Mouse (Mus musculus) cerebellum, adult 2 months (tissue): Measurements from ENCODE around the gene Adgrd1. TPM values are rescaled to one million over a fixed set of nuclear protein-coding genes. Genes with fewer than 3 reads are reported as not detected.

ENCODE experiments used
- DNase-seq, 2 experiments: peaks; one replicate each; pipeline ENCODE4 v3.0.0; 2021
- H3K27ac ChIP-seq: fragments of 200-500 bp; 2 replicates; pipeline ENCODE4 v1.5.1; 2012; ENCODE audit warnings: low read length, control low read depth, inconsistent platforms; ENCODE audit not compliant: insufficient read depth
- H3K27me3 ChIP-seq: fragments of 200-500 bp; 2 replicates; pipeline ENCODE4 v1.6.1; 2012; ENCODE audit warnings: inconsistent platforms, mild to moderate bottlenecking, low read length, moderate library complexity; ENCODE audit not compliant: control insufficient read depth, insufficient read depth
- H3K4me1 ChIP-seq: fragments of 200-500 bp; 2 replicates; pipeline ENCODE4 v1.6.1; 2011; ENCODE audit warnings: low read length; ENCODE audit not compliant: control insufficient read depth, insufficient read depth
- H3K4me3 ChIP-seq: fragments of 200-500 bp; replicated peaks from 2 replicates; pipeline ENCODE3; 2011; ENCODE audit warnings: mild to moderate bottlenecking, low read depth, low read length, control low read depth; ENCODE audit not compliant: insufficient read depth
- CTCF ChIP-seq: fragments of 200-500 bp; IDR thresholded peaks from 2 replicates; pipeline ENCODE4 v1.5.1; 2011; ENCODE audit warnings: low read depth, mild to moderate bottlenecking, control low read depth, low read length, moderate library complexity, borderline replicate concordance; ENCODE audit not compliant: insufficient read depth
- POLR2A ChIP-seq: fragments of 200-500 bp; IDR thresholded peaks from 2 replicates; pipeline ENCODE4 v1.6.1; 2011; ENCODE audit warnings: low read length, control low read depth, borderline replicate concordance; ENCODE audit not compliant: insufficient read depth
- WGBS: fragments of 180-500 bp; shearing (Covaris S2); methylation state at CpG from one replicate; pipeline ENCODE4 v1.1.7; 2018; 5-methylcytosine and 5-hydroxymethylcytosine counted together
- polyA plus RNA-seq: library from polyadenylated mRNA; depleted of rRNA; stranded (reverse); fragments of >200 nt; gene quantifications from 2 replicates; pipeline ENCODE4 v1.2.3, GENCODE M21; 2012; rRNA removed

Gene Adgrd1
- polyA plus RNA-seq, 1 experiment: 0.34 TPM

DNA sequence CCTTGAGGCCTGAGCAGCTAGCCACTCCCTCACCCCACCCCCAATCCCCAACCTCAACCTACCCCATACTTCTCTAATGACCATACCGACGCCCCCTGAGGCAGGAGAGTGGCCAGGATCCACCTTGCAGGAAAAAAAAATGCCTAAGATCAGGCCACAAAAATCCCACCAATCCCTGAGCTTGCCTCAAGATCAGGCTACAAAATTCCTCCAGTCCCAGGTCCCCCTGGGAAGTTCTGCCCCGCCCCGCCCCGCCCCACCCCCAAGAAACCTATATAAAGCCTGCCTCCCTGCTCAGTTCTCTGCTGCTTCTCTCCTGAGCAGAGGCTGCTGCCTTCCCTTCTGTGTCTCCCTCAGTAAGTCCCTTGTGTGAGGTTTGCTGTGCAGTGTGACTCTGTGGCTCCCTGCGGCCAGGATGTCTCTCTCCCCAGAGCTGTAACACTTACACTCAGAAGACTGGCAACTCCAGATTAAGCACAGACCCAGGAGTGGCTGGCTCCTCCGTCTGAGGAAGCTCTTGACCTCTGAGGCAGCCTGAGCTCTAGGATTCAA is 137.4 kb downstream of the Adgrd1 start:
- Histone ChIP-seq H3K4me1 (no peaks in the 10 kb centered on the region), H3K27me3 (no peaks in the 10 kb centered on the region), H3K27ac (no peak overlapping the region), H3K4me3 (no peak overlapping the region)
- TF ChIP-seq CTCF (no peak), POLR2A (no peak)
- 83% methylated on average over 7 of the region's 7 CpGs for WGBS
- DNase-seq: no peak

DNA sequence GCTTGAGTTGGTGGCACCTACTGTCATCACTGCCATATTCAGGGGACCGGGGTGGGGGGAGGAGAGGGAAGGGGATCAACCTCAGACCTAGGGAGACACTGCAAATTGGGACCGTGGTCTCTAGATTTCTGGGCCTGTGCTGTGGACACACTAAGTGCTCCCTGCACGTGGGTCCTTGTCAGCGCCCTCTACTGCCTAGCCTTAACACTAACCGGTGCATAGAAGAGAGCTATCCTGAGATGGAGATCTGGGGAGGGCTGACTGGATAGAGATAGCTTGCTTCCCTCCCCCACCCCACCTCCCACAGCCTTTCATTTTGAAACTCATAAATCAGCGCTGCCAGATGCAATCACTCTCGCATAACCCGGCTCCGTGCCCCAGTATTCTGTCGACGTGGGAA is 139.8 kb downstream of the Adgrd1 start:
- no peaks in the 10 kb centered on the region for H3K27me3 ChIP-seq
- no peak overlapping the region for H3K4me3 ChIP-seq
- no peak for TF ChIP-seq CTCF
- TF ChIP-seq POLR2A: no peak
- 82% methylated on average over 11 of the region's 11 CpGs for WGBS
- H3K4me1 ChIP-seq: no peaks in the 10 kb centered on the region
- H3K27ac ChIP-seq: no peak overlapping the region
- DNase-seq: no peak

DNA sequence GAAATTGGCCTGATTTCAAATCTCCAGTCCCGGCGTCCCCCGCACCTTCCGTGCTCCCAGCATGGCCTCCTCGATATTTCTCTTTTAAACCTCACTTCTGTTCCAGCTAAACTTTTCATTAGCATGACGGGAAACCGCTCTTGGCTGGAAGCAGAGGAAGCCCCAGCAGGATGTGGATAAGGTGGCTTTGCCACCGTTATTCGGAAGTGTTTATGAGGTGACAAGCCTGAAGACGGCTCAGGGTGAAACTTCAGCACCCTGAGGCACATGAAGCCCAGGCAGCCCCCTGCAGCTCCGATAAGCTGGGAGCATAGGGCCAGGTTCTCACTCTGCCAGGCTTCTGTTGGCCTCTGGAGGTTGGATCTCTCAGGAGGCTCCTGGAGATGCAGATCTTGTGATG is 145.3 kb downstream of the Adgrd1 start:
- Histone ChIP-seq H3K27ac (no peak overlapping the region), H3K4me1 (no peaks in the 10 kb centered on the region), H3K4me3 (no peak overlapping the region), H3K27me3 (no peaks in the 10 kb centered on the region)
- no peak for DNase-seq
- 74% methylated on average over 11 of the region's 11 CpGs for WGBS
- TF ChIP-seq CTCF (no peak), POLR2A (no peak)

DNA sequence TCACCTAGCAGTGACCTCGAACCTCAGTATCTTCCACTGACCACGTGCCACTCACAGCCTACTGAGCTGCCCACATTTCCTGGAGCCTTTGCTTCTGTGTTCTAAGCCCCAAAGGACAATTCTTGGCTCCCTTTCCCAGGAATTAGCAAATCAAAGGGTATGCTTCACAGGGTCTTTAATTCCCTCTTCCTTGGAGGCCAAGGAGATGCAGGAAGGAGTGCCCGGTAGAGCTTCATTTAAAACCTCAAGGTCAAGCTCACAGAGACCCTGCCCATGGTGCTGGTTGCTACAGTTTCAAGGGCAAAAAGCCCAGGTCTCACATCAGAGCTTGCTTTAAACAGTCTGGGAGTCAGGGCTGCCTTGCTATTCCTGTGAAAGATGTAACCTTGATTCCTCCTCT is 145.7 kb downstream of the Adgrd1 start:
- TF ChIP-seq POLR2A (no peak), CTCF (no peak)
- no peak overlapping the region for H3K4me3 ChIP-seq
- H3K4me1 ChIP-seq: no peaks in the 10 kb centered on the region
- no peak for DNase-seq
- 47% methylated on average over 3 of the region's 3 CpGs for whole genome bisulfite sequencing
- no peak overlapping the region for H3K27ac ChIP-seq
- H3K27me3 ChIP-seq: no peaks in the 10 kb centered on the region

- no peaks in the 10 kb centered on the region for H3K4me1 ChIP-seq
- H3K27ac ChIP-seq: no peak overlapping the region
- no peak for DNase-seq
- no peaks in the 10 kb centered on the region; the same call in 1 of the 2 replicates for H3K27me3 ChIP-seq
- TF ChIP-seq CTCF (no peak), POLR2A (no peak)
- no peak overlapping the region for H3K4me3 ChIP-seq
- WGBS: 74% methylated on average over 4 of the region's 4 CpGs
Observed at GRCm38 (mm10) chr5:129243120-129243519, 146.6 kb downstream of the Adgrd1 start.

DNA sequence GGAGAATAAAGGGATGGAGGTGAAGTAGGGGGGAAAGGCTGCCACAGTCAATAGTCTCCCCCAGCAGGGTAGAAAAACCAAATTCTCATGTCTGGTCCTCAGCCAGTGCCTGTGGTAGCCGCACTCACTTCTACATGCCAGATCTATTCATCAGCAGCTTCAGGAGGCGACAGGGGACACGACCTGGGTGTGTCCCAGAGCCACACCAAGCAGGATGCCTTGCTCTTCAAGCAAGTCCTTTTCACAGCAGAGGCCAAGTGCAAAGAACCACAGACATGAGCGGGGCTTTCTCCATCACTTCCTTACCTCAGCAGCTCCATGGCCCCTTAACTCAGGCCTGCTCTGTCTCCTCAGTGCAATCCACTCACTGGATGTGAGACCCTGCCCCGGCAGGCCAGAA is 147.8 kb downstream of the Adgrd1 start:
- H3K4me1 ChIP-seq: no peaks in the 10 kb centered on the region
- no peak for DNase-seq
- H3K4me3 ChIP-seq: no peak overlapping the region
- no peak overlapping the region for H3K27ac ChIP-seq
- H3K27me3 ChIP-seq: no peaks in the 10 kb centered on the region; the same call in 1 of the 2 replicates
- WGBS: 34% methylated on average over 5 of the region's 5 CpGs
- TF ChIP-seq POLR2A (no peak), CTCF (no peak)

DNA sequence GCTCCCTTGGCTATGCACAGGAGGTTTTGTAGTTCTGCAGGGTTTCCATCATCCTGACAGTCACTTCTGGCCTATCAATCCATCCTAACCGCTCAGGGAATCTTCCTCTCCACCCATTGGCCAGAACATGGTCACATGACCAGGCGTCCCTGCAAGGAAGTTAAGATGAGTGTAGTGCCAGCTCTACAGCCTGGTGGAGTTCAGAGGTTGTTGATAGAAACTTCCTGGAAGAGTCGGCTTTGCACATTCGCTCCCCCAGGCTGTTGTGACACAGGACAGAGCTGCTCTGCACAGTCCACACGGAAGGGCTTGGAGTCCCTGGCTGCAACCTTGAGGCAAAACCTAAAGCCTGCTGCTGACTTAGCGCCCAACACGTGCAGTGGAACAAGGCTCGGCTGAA is 152.5 kb downstream of the Adgrd1 start:
- DNase-seq: no peak
- Histone ChIP-seq H3K4me3 (no peak overlapping the region), H3K27me3 (peaks cover 1% of the 10 kb centered on the region; the same call in 1 of the 2 replicates), H3K27ac (no peak overlapping the region), H3K4me1 (no peaks in the 10 kb centered on the region)
- WGBS: 82% methylated on average over 8 of the region's 8 CpGs
- TF ChIP-seq CTCF (no peak), POLR2A (no peak)

Other genes starting within 250 kb of the Adgrd1 start
- gene Rimbp2, start 143.3 kb upstream of the Adgrd1 start, polyA plus RNA-seq: 12.5 and 16.1 TPM in 2 replicates
- gene Stx2, start 88.2 kb upstream of the Adgrd1 start, polyA plus RNA-seq: 21.4 and 21.8 TPM in 2 replicates
- gene Ran, start 76.7 kb upstream of the Adgrd1 start, polyA plus RNA-seq: 152 and 160 TPM in 2 replicates